Mouse (Mus musculus) neural tube, embryonic 14.5 days (tissue): ENCODE data around the gene Fam47e. TPM values are rescaled to one million over a fixed set of nuclear protein-coding genes. Genes with fewer than 3 reads are reported as not detected.

ENCODE experiments used
- ATAC-seq: fragments of 200-750 bp; cut with Nextera tagmentation; 2 replicates; pipeline ENCODE4 v1.8.0; 2017; ENCODE audit warnings: low read depth, mild to moderate bottlenecking, moderate TSS enrichment, moderate library complexity
- H3K27ac ChIP-seq: fragments of 300-500 bp; sonication (generic); 2 replicates; pipeline ENCODE4 v1.5.1; 2014; ENCODE audit warnings: low read depth, mild to moderate bottlenecking, control low read depth, low read length, moderate library complexity, mixed read lengths
- H3K27me3 ChIP-seq: fragments of 300-500 bp; sonication (generic); 2 replicates; pipeline ENCODE4 v1.6.1; 2014; ENCODE audit warnings: low read length; ENCODE audit not compliant: control insufficient read depth, insufficient read depth
- H3K36me3 ChIP-seq: fragments of 300-500 bp; sonication (generic); 2 replicates; pipeline ENCODE4 v1.6.1; 2014; ENCODE audit warnings: low read length, mixed read lengths; ENCODE audit not compliant: control insufficient read depth, insufficient read depth
- H3K4me1 ChIP-seq: fragments of 300-500 bp; sonication (generic); 2 replicates; pipeline ENCODE4 v1.6.1; 2014; ENCODE audit warnings: low read length; ENCODE audit not compliant: control insufficient read depth, insufficient read depth
- H3K4me2 ChIP-seq: fragments of 300-500 bp; sonication (generic); 2 replicates; pipeline ENCODE4 v1.6.1; 2014; ENCODE audit warnings: mild to moderate bottlenecking, low read depth, low read length, control low read depth
- H3K4me3 ChIP-seq: fragments of 300-500 bp; sonication (generic); 2 replicates; pipeline ENCODE4 v1.5.1; 2014; ENCODE audit warnings: low read depth, low read length, control low read depth, mixed read lengths
- H3K9ac ChIP-seq: fragments of 300-500 bp; sonication (generic); replicated peaks from 2 replicates; pipeline ENCODE4 v1.6.1; 2014; ENCODE audit warnings: low read depth, mild to moderate bottlenecking, control low read depth, low read length, mixed read lengths
- H3K9me3 ChIP-seq: fragments of 300-500 bp; sonication (generic); 2 replicates; pipeline ENCODE4 v1.6.1; 2016; ENCODE audit warnings: low read length; ENCODE audit not compliant: control insufficient read depth
- WGBS: fragments of 180-500 bp; shearing (Covaris S2); extraction: QIAGEN DNeasy Blood & Tissue Kit; methylation state at CpG from one replicate; pipeline ENCODE4 v1.1.7; 2014; 5-methylcytosine and 5-hydroxymethylcytosine counted together
- polyA plus RNA-seq: library from polyadenylated mRNA; unstranded; fragments of >200 nt; fragmentation: Nextera tagmentation; extraction: Ambion mirVana; gene quantifications from 2 replicates; pipeline ENCODE4 v1.2.1, GENCODE M21; 2014

Gene Fam47e
- polyA plus RNA-seq, 1 experiment from 2014 or later, result 2.1 TPM

GRCm38 (mm10) chr5:92539698-92540097 lies 15.2 kb upstream of the Fam47e start:
- no peak overlapping the region for H3K4me2 ChIP-seq
- ATAC-seq, result peak; percentile 61; the same call in 1 of the 2 replicates
- H3K27me3 ChIP-seq, result no peaks in the 10 kb centered on the region
- no peaks in the 10 kb centered on the region for H3K36me3 ChIP-seq
- H3K4me3 ChIP-seq, result no peak overlapping the region
- no peak overlapping the region for H3K9ac ChIP-seq
- no peak overlapping the region for H3K27ac ChIP-seq
- no peaks in the 10 kb centered on the region for H3K4me1 ChIP-seq
- no peaks in the 10 kb centered on the region for H3K9me3 ChIP-seq
- 66% methylated on average over 4 of the region's 4 CpGs for WGBS

- H3K4me1 ChIP-seq, result no peaks in the 10 kb centered on the region
- H3K4me3 ChIP-seq, result no peak overlapping the region
- WGBS, result 93% methylated on average over 2 of the region's 2 CpGs
- no peaks in the 10 kb centered on the region for H3K27me3 ChIP-seq
- H3K9me3 ChIP-seq, result no peaks in the 10 kb centered on the region
- H3K9ac ChIP-seq, result no peak overlapping the region
- H3K27ac ChIP-seq, result no peak overlapping the region
- no peaks in the 10 kb centered on the region for H3K36me3 ChIP-seq
- H3K4me2 ChIP-seq, result no peak overlapping the region
- no peak for ATAC-seq
Measured at GRCm38 (mm10) chr5:92552611-92553010, 2.3 kb upstream of the Fam47e start.

- ATAC-seq, result no peak
- H3K9ac ChIP-seq, result no peak overlapping the region
- no peak overlapping the region for H3K27ac ChIP-seq
- no peaks in the 10 kb centered on the region for H3K36me3 ChIP-seq
- H3K4me1 ChIP-seq, result no peaks in the 10 kb centered on the region
- 64% methylated on average over 3 of the region's 3 CpGs for WGBS
- no peaks in the 10 kb centered on the region for H3K27me3 ChIP-seq
- H3K4me3 ChIP-seq, result no peak overlapping the region
- no peak overlapping the region for H3K4me2 ChIP-seq
- no peaks in the 10 kb centered on the region for H3K9me3 ChIP-seq
Measured at GRCm38 (mm10) chr5:92553939-92554338, 930 bp upstream of the Fam47e start.

- Histone ChIP-seq H3K9ac (no peak overlapping the region), H3K4me2 (no peak overlapping the region), H3K4me3 (no peak overlapping the region), H3K9me3 (no peaks in the 10 kb centered on the region), H3K4me1 (no peaks in the 10 kb centered on the region), H3K27ac (no peak overlapping the region), H3K36me3 (no peaks in the 10 kb centered on the region), H3K27me3 (no peaks in the 10 kb centered on the region)
- no peak for ATAC-seq
- WGBS, result 80% methylated on average over 4 of the region's 4 CpGs
Measured at GRCm38 (mm10) chr5:92554443-92554842, 426 bp upstream of the Fam47e start.

GRCm38 (mm10) chr5:92555905-92556304 lies 1.0 kb downstream of the Fam47e start:
- Histone ChIP-seq H3K36me3 (no peaks in the 10 kb centered on the region), H3K4me3 (no peak overlapping the region), H3K4me1 (no peaks in the 10 kb centered on the region), H3K9me3 (no peaks in the 10 kb centered on the region), H3K27me3 (no peaks in the 10 kb centered on the region), H3K4me2 (no peak overlapping the region), H3K9ac (no peak overlapping the region), H3K27ac (no peak overlapping the region)
- no peak for ATAC-seq
- 97% methylated on average over 1 of the region's 1 CpGs for WGBS

GRCm38 (mm10) chr5:92557508-92557907 lies 2.6 kb downstream of the Fam47e start:
- no peak overlapping the region for H3K4me2 ChIP-seq
- 98% methylated on average over 1 of the region's 1 CpGs for WGBS
- H3K4me1 ChIP-seq, result no peaks in the 10 kb centered on the region
- H3K9me3 ChIP-seq, result no peaks in the 10 kb centered on the region
- no peaks in the 10 kb centered on the region for H3K36me3 ChIP-seq
- no peak overlapping the region for H3K9ac ChIP-seq
- H3K27ac ChIP-seq, result no peak overlapping the region
- H3K4me3 ChIP-seq, result no peak overlapping the region
- no peak for ATAC-seq
- H3K27me3 ChIP-seq, result no peaks in the 10 kb centered on the region

GRCm38 (mm10) chr5:92560201-92560600 lies 5.3 kb downstream of the Fam47e start:
- H3K4me2 ChIP-seq, result no peak overlapping the region
- no peaks in the 10 kb centered on the region for H3K27me3 ChIP-seq
- no peaks in the 10 kb centered on the region for H3K9me3 ChIP-seq
- 81% methylated on average over 2 of the region's 2 CpGs for WGBS
- no peaks in the 10 kb centered on the region for H3K4me1 ChIP-seq
- no peak for ATAC-seq
- H3K27ac ChIP-seq, result no peak overlapping the region
- no peak overlapping the region for H3K4me3 ChIP-seq
- H3K36me3 ChIP-seq, result no peaks in the 10 kb centered on the region
- H3K9ac ChIP-seq, result no peak overlapping the region

- WGBS, result 77% methylated on average over 13 of the region's 13 CpGs
- H3K4me2 ChIP-seq, result no peak overlapping the region
- H3K4me3 ChIP-seq, result no peak overlapping the region
- no peaks in the 10 kb centered on the region for H3K36me3 ChIP-seq
- no peak for ATAC-seq
- no peaks in the 10 kb centered on the region for H3K4me1 ChIP-seq
- H3K9ac ChIP-seq, result no peak overlapping the region
- no peaks in the 10 kb centered on the region for H3K27me3 ChIP-seq
- H3K9me3 ChIP-seq, result no peaks in the 10 kb centered on the region
- no peak overlapping the region for H3K27ac ChIP-seq
Measured at GRCm38 (mm10) chr5:92562002-92562401, 7.1 kb downstream of the Fam47e start.

- Histone ChIP-seq H3K4me1 (no peaks in the 10 kb centered on the region), H3K27me3 (no peaks in the 10 kb centered on the region), H3K4me2 (no peak overlapping the region), H3K27ac (no peak overlapping the region), H3K36me3 (no peaks in the 10 kb centered on the region), H3K9ac (no peak overlapping the region), H3K9me3 (no peaks in the 10 kb centered on the region), H3K4me3 (no peak overlapping the region)
- WGBS, result 92% methylated on average over 4 of the region's 4 CpGs
- no peak for ATAC-seq
Measured at GRCm38 (mm10) chr5:92571232-92571631, 16.4 kb downstream of the Fam47e start.

GRCm38 (mm10) chr5:92579559-92579958 lies 24.7 kb downstream of the Fam47e start:
- H3K36me3 ChIP-seq, result no peaks in the 10 kb centered on the region
- ATAC-seq, result no peak
- H3K9ac ChIP-seq, result no peak overlapping the region
- no peaks in the 10 kb centered on the region for H3K27me3 ChIP-seq
- H3K4me2 ChIP-seq, result no peak overlapping the region
- no peaks in the 10 kb centered on the region for H3K4me1 ChIP-seq
- WGBS, result 92% methylated on average over 14 of the region's 14 CpGs
- no peak overlapping the region for H3K4me3 ChIP-seq
- H3K27ac ChIP-seq, result no peak overlapping the region
- no peaks in the 10 kb centered on the region for H3K9me3 ChIP-seq
